Mouse (Mus musculus) hindbrain, embryonic 13.5 days (tissue): ENCODE measurements around the gene Tssk2. TPM values are rescaled to one million over a fixed set of nuclear protein-coding genes. Genes with fewer than 3 reads are reported as not detected.

ENCODE experiments used
- ATAC-seq: fragments of 200-750 bp; cut with Nextera tagmentation; 2 replicates; pipeline ENCODE4 v1.8.0; 2017; ENCODE audit warnings: moderate TSS enrichment; ENCODE audit not compliant: low FRiP score
- H3K27ac ChIP-seq: fragments of 300-500 bp; sonication (generic); 2 replicates; pipeline ENCODE4 v1.5.1; 2015; ENCODE audit warnings: inconsistent platforms, mild to moderate bottlenecking, moderate library complexity
- H3K27me3 ChIP-seq: fragments of 300-500 bp; sonication (generic); 2 replicates; pipeline ENCODE4 v1.6.1; 2015; ENCODE audit warnings: mild to moderate bottlenecking, inconsistent platforms
- H3K36me3 ChIP-seq: fragments of 300-500 bp; sonication (generic); 2 replicates; pipeline ENCODE4 v1.6.1; 2015; ENCODE audit warnings: mild to moderate bottlenecking, inconsistent platforms
- H3K4me1 ChIP-seq: fragments of 300-500 bp; sonication (generic); replicated peaks from 2 replicates; pipeline ENCODE4 v1.6.1; 2015; ENCODE audit warnings: inconsistent platforms
- H3K4me2 ChIP-seq: fragments of 300-500 bp; sonication (generic); 2 replicates; pipeline ENCODE4 v1.6.1; 2015; ENCODE audit warnings: inconsistent platforms, mild to moderate bottlenecking, moderate library complexity
- H3K4me3 ChIP-seq: fragments of 300-500 bp; sonication (generic); 2 replicates; pipeline ENCODE4 v1.5.1; 2015; ENCODE audit warnings: mild to moderate bottlenecking, inconsistent platforms
- H3K9ac ChIP-seq: fragments of 300-500 bp; sonication (generic); 2 replicates; pipeline ENCODE4 v1.6.1; 2015; ENCODE audit warnings: mild to moderate bottlenecking, inconsistent platforms
- H3K9me3 ChIP-seq: fragments of 300-500 bp; sonication (generic); 2 replicates; pipeline ENCODE4 v1.6.1; 2016; ENCODE audit warnings: inconsistent platforms
- WGBS: fragments of 180-500 bp; shearing (Covaris S2); methylation state at CpG from one replicate; pipeline ENCODE4 v1.1.7; 2015; 5-methylcytosine and 5-hydroxymethylcytosine counted together
- polyA plus RNA-seq: library from polyadenylated mRNA; unstranded; fragments of >200 nt; fragmentation: Nextera tagmentation; extraction: Ambion mirVana; gene quantifications from 2 replicates; pipeline ENCODE4 v1.2.1, GENCODE M21; 2015

The Tssk2 gene
- polyA plus RNA-seq, 1 experiment from 2014 or later, result not detected

- Histone ChIP-seq H3K36me3 (no peaks in the 10 kb centered on the region), H3K9me3 (no peaks in the 10 kb centered on the region), H3K27me3 (peaks cover 38% of the 10 kb centered on the region), H3K9ac (no peak overlapping the region), H3K27ac (no peak overlapping the region), H3K4me1 (peaks cover 2% of the 10 kb centered on the region; the same call in 1 of the 2 replicates), H3K4me3 (no peak overlapping the region), H3K4me2 (no peak overlapping the region)
- WGBS, result 77% methylated on average over 9 of the region's 9 CpGs
- ATAC-seq, result no peak
Observed at GRCm38 (mm10) chr16:17933594-17934444, 35.4 kb downstream of the Tssk2 start.

DNA sequence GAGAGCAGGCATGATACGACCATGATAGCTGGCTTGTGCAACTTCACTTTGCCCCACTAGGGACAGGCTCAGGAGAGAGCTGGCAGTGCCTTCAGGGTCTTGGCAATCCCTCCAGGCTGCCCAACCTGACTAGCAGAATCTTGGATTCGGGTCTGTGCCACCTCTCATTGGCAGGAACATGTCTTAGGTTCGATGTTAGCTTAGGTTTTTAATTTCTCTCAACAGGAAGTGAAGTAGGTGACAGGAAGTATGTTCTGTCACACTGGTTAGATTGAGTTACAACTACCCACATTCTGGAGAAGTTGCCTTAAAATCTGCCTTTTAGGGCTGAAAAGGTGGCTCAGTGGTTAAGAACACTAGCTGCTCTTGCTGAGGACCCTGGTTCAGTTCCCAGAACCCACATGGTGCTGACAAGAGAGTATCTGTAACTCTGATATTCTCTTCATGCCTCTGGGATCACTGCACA is 36.0 kb downstream of the Tssk2 start:
- Histone ChIP-seq H3K27ac (no peak overlapping the region), H3K36me3 (no peaks in the 10 kb centered on the region), H3K4me1 (no peaks in the 10 kb centered on the region), H3K27me3 (peaks cover 38% of the 10 kb centered on the region), H3K4me2 (no peak overlapping the region), H3K4me3 (no peak overlapping the region), H3K9me3 (no peaks in the 10 kb centered on the region), H3K9ac (no peak overlapping the region)
- WGBS, result 81% methylated on average over 3 of the region's 3 CpGs
- no peak for ATAC-seq

GRCm38 (mm10) chr16:17936776-17937175 is 38.3 kb downstream of the Tssk2 start:
- H3K4me1 ChIP-seq, result no peaks in the 10 kb centered on the region
- 88% methylated on average over 10 of the region's 10 CpGs for WGBS
- H3K4me2 ChIP-seq, result no peak overlapping the region
- no peak overlapping the region for H3K27ac ChIP-seq
- H3K9me3 ChIP-seq, result no peaks in the 10 kb centered on the region
- no peak overlapping the region for H3K9ac ChIP-seq
- ATAC-seq, result no peak
- H3K36me3 ChIP-seq, result no peaks in the 10 kb centered on the region
- H3K27me3 ChIP-seq, result peaks cover 38% of the 10 kb centered on the region
- H3K4me3 ChIP-seq, result no peak overlapping the region

DNA sequence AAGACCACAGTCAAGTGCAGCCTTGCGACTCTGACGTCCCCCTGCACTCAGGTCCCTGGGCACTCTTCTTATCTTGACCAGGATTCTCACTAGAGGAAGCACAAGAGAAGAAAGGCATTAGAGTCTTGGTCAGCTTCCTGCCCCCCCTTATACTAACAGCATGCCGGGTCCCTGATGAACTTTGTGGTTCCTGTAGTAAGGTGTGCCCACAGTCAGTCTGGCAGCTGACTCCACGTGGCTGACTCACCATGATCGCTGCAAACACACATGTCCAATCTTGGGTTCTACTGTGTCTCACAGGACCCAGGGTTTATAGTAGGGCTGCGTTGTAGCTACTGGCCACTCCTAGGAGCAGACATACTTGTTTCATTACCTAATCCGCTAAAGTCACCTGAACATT is 39.8 kb downstream of the Tssk2 start:
- H3K27me3 ChIP-seq, result peaks cover 38% of the 10 kb centered on the region
- no peaks in the 10 kb centered on the region for H3K36me3 ChIP-seq
- 84% methylated on average over 7 of the region's 7 CpGs for WGBS
- H3K9me3 ChIP-seq, result no peaks in the 10 kb centered on the region
- no peak for ATAC-seq
- H3K9ac ChIP-seq, result no peak overlapping the region
- no peak overlapping the region for H3K4me3 ChIP-seq
- H3K27ac ChIP-seq, result no peak overlapping the region
- H3K4me2 ChIP-seq, result no peak overlapping the region
- no peaks in the 10 kb centered on the region for H3K4me1 ChIP-seq

DNA sequence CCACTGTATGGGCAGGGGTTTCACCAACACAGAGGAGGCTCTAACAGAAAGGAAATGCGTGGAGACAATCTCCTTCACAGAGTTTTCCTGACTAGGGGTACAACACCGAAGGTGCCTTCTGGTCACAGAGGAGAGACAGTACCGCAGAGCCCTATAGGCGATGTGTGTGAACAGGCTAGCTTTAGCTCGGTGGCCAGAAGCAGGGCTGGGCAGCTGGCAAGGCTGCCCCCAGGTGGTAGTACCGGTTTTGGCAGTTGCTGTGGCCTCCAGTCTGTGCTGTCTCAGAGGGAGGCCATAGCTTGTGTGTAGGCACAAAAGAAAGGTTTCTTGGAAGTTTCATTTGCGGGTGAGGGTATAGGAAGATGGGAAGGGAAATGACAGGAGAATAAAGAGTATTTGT is 40.4 kb downstream of the Tssk2 start:
- peak; percentile 80 for ATAC-seq
- Histone ChIP-seq H3K4me2 (no peak overlapping the region), H3K36me3 (no peaks in the 10 kb centered on the region), H3K27ac (no peak overlapping the region), H3K4me1 (no peaks in the 10 kb centered on the region), H3K9me3 (no peaks in the 10 kb centered on the region), H3K4me3 (no peak overlapping the region), H3K27me3 (peaks cover 32% of the 10 kb centered on the region), H3K9ac (peak overlapping the region; percentile 1; the same call in 1 of the 2 replicates)
- 12% methylated on average over 7 of the region's 7 CpGs for WGBS

- Histone ChIP-seq H3K9me3 (no peaks in the 10 kb centered on the region), H3K4me1 (no peaks in the 10 kb centered on the region), H3K27ac (no peak overlapping the region), H3K27me3 (peaks cover 27% of the 10 kb centered on the region), H3K36me3 (no peaks in the 10 kb centered on the region), H3K9ac (peak overlapping the region; percentile 1; the same call in 1 of the 2 replicates), H3K4me3 (no peak overlapping the region), H3K4me2 (no peak overlapping the region)
- WGBS, result 54% methylated on average over 9 of the region's 9 CpGs
- peak; percentile 68; the same call in 1 of the 2 replicates for ATAC-seq
Observed at GRCm38 (mm10) chr16:17939255-17939751, 40.9 kb downstream of the Tssk2 start.

- Histone ChIP-seq H3K4me3 (no peak overlapping the region), H3K27me3 (0 out of 2 replicates have a peak, but pooled peaks cover 7% of the 10 kb centered on the region), H3K9me3 (no peaks in the 10 kb centered on the region), H3K36me3 (no peaks in the 10 kb centered on the region), H3K4me2 (no peak overlapping the region), H3K9ac (no peak overlapping the region), H3K27ac (no peak overlapping the region), H3K4me1 (no peaks in the 10 kb centered on the region)
- ATAC-seq, result no peak
- WGBS, result 76% methylated on average over 8 of the region's 8 CpGs
Observed at GRCm38 (mm10) chr16:17943466-17943865, 45.0 kb downstream of the Tssk2 start.

- H3K36me3 ChIP-seq, result no peaks in the 10 kb centered on the region
- H3K9ac ChIP-seq, result no peak overlapping the region
- peaks cover 14% of the 10 kb centered on the region for H3K4me1 ChIP-seq
- H3K27ac ChIP-seq, result no peak overlapping the region
- no peak overlapping the region for H3K4me3 ChIP-seq
- no peak overlapping the region for H3K4me2 ChIP-seq
- WGBS, result 58% methylated on average over 7 of the region's 7 CpGs
- no peaks in the 10 kb centered on the region for H3K9me3 ChIP-seq
- ATAC-seq, result no peak
- 0 out of 2 replicates have a peak, but pooled peaks cover 7% of the 10 kb centered on the region for H3K27me3 ChIP-seq
Observed at GRCm38 (mm10) chr16:17945081-17945831, 46.8 kb downstream of the Tssk2 start.

GRCm38 (mm10) chr16:17949421-17949877 is 51.0 kb downstream of the Tssk2 start:
- peak; percentile 75 for ATAC-seq
- Histone ChIP-seq H3K4me2 (no peak overlapping the region), H3K9me3 (no peaks in the 10 kb centered on the region), H3K4me1 (peaks cover 16% of the 10 kb centered on the region), H3K27me3 (0 out of 2 replicates have a peak, but pooled peaks cover 7% of the 10 kb centered on the region), H3K27ac (peak overlapping the region; percentile 64; the same call in 1 of the 2 replicates), H3K9ac (no peak overlapping the region), H3K4me3 (no peak overlapping the region), H3K36me3 (no peaks in the 10 kb centered on the region)
- WGBS, result 23% methylated on average over 2 of the region's 2 CpGs

Other genes with a start within 250 kb of the Tssk2 start
- gene Med15, start 165.7 kb upstream of the Tssk2 start, polyA plus RNA-seq, result 44.3 and 48.7 TPM in 2 replicates
- 70.9 and 77.6 TPM in 2 replicates for gene Klhl22, start 139.0 kb upstream of the Tssk2 start, polyA plus RNA-seq
- gene Scarf2, start 101.4 kb upstream of the Tssk2 start, polyA plus RNA-seq, result 1.6 and 2.0 TPM in 2 replicates
- gene B830017H08Rik, start 65.5 kb upstream of the Tssk2 start, polyA plus RNA-seq, result 2.1 and 2.2 TPM in 2 replicates
- gene Car15, start 60.3 kb upstream of the Tssk2 start, polyA plus RNA-seq, result 4.5 and 4.8 TPM in 2 replicates
- 0.63 and 0.65 TPM in 2 replicates for gene Gm20518, start 7.0 kb upstream of the Tssk2 start, polyA plus RNA-seq
- 0.05 and 0.10 TPM in 2 replicates for gene Tssk1, start 4.4 kb upstream of the Tssk2 start, polyA plus RNA-seq
- 94.0 and 101 TPM in 2 replicates for gene Dgcr2, start 75 bp upstream of the Tssk2 start, polyA plus RNA-seq
- gene Ess2, start 12.7 kb downstream of the Tssk2 start, polyA plus RNA-seq, result 47.8 and 53.9 TPM in 2 replicates
- 0.94 and 1.1 TPM in 2 replicates for gene Gsc2, start 16.4 kb downstream of the Tssk2 start, polyA plus RNA-seq
- 172 and 173 TPM in 2 replicates for gene Slc25a1, start 29.6 kb downstream of the Tssk2 start, polyA plus RNA-seq
- not detected in 2 replicates for gene Vpreb2, start 81.8 kb downstream of the Tssk2 start, polyA plus RNA-seq
- gene Dgcr6, start 154.2 kb downstream of the Tssk2 start, polyA plus RNA-seq, result 167 and 179 TPM in 2 replicates
- 4.8 TPM in 2 replicates for gene Prodh, start 191.6 kb downstream of the Tssk2 start, polyA plus RNA-seq
- gene Rtn4r, start 229.0 kb downstream of the Tssk2 start, polyA plus RNA-seq, result 14.0 TPM in 2 replicates